Mouse (Mus musculus) monocyte, adult 2 months (primary cell): ENCODE measurements around the gene Gm20422.

Experiments used
- DNase-seq, 2 experiments: peaks; one replicate each; pipeline ENCODE4 v3.0.0; 2022; ENCODE audit warnings: low spot score in 2 of 2, low read depth in 1 of 2

Gm20422 gene

GRCm38 (mm10) chr8:69794096-69794495 is 19.4 kb upstream of the Gm20422 start:
- no peak for DNase-seq

- no peak for DNase-seq
Observed at GRCm38 (mm10) chr8:69793666-69794065, 19.0 kb upstream of the Gm20422 start.

- DNase-seq: no peak
Observed at GRCm38 (mm10) chr8:69791415-69792068, 16.9 kb upstream of the Gm20422 start.

- peak; percentile 62 to 74 for DNase-seq
Observed at GRCm38 (mm10) chr8:69790773-69791367, 16.2 kb upstream of the Gm20422 start, which contains the start of the genes Atp13a1 and Zfp866. Gene Atp13a1 (plus strand): TSS chr8:69791163. Gene Zfp866 (minus strand): TSS chr8:69791178.

GRCm38 (mm10) chr8:69790364-69790763 is 15.7 kb upstream of the Gm20422 start:
- DNase-seq: no peak

GRCm38 (mm10) chr8:69789731-69790130 is 15.0 kb upstream of the Gm20422 start:
- DNase-seq: no peak

GRCm38 (mm10) chr8:69789105-69789504 is 14.4 kb upstream of the Gm20422 start:
- DNase-seq: no peak

- DNase-seq: no peak
Observed at GRCm38 (mm10) chr8:69777111-69777510, 2.4 kb upstream of the Gm20422 start.

GRCm38 (mm10) chr8:69775149-69775534 is 456 bp upstream of the Gm20422 start:
- DNase-seq: no peak

GRCm38 (mm10) chr8:69772106-69772505 is 2.6 kb downstream of the Gm20422 start:
- DNase-seq: no peak

- DNase-seq: no peak
Observed at GRCm38 (mm10) chr8:69771221-69771620, 3.5 kb downstream of the Gm20422 start.

- no peak for DNase-seq
Observed at GRCm38 (mm10) chr8:69761814-69762445, 12.8 kb downstream of the Gm20422 start.

- DNase-seq: no peak
Observed at GRCm38 (mm10) chr8:69758316-69758715, 16.4 kb downstream of the Gm20422 start.

- DNase-seq: no peak
Observed at GRCm38 (mm10) chr8:69752437-69752836, 22.2 kb downstream of the Gm20422 start.

GRCm38 (mm10) chr8:69749544-69750454 is 24.9 kb downstream of the Gm20422 start, which contains the start of gene Zfp963:
Gene Zfp963 (minus strand): TSS chr8:69749970.
- peak; percentile 82 to 97 for DNase-seq

- DNase-seq: no peak
Observed at GRCm38 (mm10) chr8:69741231-69741630, 33.5 kb downstream of the Gm20422 start.

GRCm38 (mm10) chr8:69740763-69741162 is 33.9 kb downstream of the Gm20422 start:
- no peak for DNase-seq

- DNase-seq: no peak
Observed at GRCm38 (mm10) chr8:69735495-69735894, 39.2 kb downstream of the Gm20422 start.

- DNase-seq: no peak
Observed at GRCm38 (mm10) chr8:69717232-69717580, 57.5 kb downstream of the Gm20422 start.

GRCm38 (mm10) chr8:69716403-69717231 is 58.1 kb downstream of the Gm20422 start:
- DNase-seq: peak; percentile 91 to 92
